Mouse (Mus musculus): ENCODE measurements around the gene Cyren.

Gene Cyren

GRCm38 (mm10) chr6:34877509-34878321, at the start of gene Cyren:
Gene Cyren (minus strand): TSS chr6:34878060.
- peak; percentile 92 for DNase-seq

- no peak for DNase-seq
Measured at GRCm38 (mm10) chr6:34927594-34927993, 49.7 kb upstream of the Cyren start.

- DNase-seq: peak; percentile 48
Measured at GRCm38 (mm10) chr6:34927156-34927555, 49.3 kb upstream of the Cyren start.

- no peak for DNase-seq
Measured at GRCm38 (mm10) chr6:34921941-34922340, 44.1 kb upstream of the Cyren start.

GRCm38 (mm10) chr6:34920631-34921030, 42.8 kb upstream of the Cyren start:
- no peak for DNase-seq

GRCm38 (mm10) chr6:34919956-34920355, 42.1 kb upstream of the Cyren start, which contains the start of gene Stra8:
Gene Stra8 (plus strand): TSS chr6:34920163.
- DNase-seq: no peak

GRCm38 (mm10) chr6:34919146-34919545, 41.3 kb upstream of the Cyren start:
- no peak for DNase-seq

- DNase-seq: no peak
Measured at GRCm38 (mm10) chr6:34914462-34914861, 36.6 kb upstream of the Cyren start.

GRCm38 (mm10) chr6:34913341-34914040, 35.6 kb upstream of the Cyren start:
- DNase-seq: no peak

- DNase-seq: peak; percentile 88
Measured at GRCm38 (mm10) chr6:34910371-34911219, 32.7 kb upstream of the Cyren start, which contains the start of gene Wdr91. Gene Wdr91 (minus strand): TSS chr6:34910876.

- no peak for DNase-seq
Measured at GRCm38 (mm10) chr6:34909631-34910345, 31.9 kb upstream of the Cyren start.

- DNase-seq: no peak
Measured at GRCm38 (mm10) chr6:34907696-34908260, 29.9 kb upstream of the Cyren start.

- no peak for DNase-seq
Measured at GRCm38 (mm10) chr6:34907121-34907614, 29.3 kb upstream of the Cyren start.

- DNase-seq: no peak
Measured at GRCm38 (mm10) chr6:34906661-34907060, 28.8 kb upstream of the Cyren start.

GRCm38 (mm10) chr6:34906125-34906524, 28.3 kb upstream of the Cyren start:
- no peak for DNase-seq

- DNase-seq: no peak
Measured at GRCm38 (mm10) chr6:34904361-34904760, 26.5 kb upstream of the Cyren start.

GRCm38 (mm10) chr6:34903851-34904250, 26.0 kb upstream of the Cyren start:
- no peak for DNase-seq

- DNase-seq: no peak
Measured at GRCm38 (mm10) chr6:34903441-34903840, 25.6 kb upstream of the Cyren start.

GRCm38 (mm10) chr6:34902578-34902977, 24.7 kb upstream of the Cyren start:
- no peak for DNase-seq

- DNase-seq: no peak
Measured at GRCm38 (mm10) chr6:34901911-34902444, 24.1 kb upstream of the Cyren start.

- peak; percentile 62 for DNase-seq
Measured at GRCm38 (mm10) chr6:34900990-34901389, 23.1 kb upstream of the Cyren start.

- DNase-seq: no peak
Measured at GRCm38 (mm10) chr6:34899127-34899526, 21.3 kb upstream of the Cyren start.
